Mouse (Mus musculus): ENCODE measurements around the gene Tef. TPM values are rescaled to one million over a fixed set of nuclear protein-coding genes. Genes with fewer than 3 reads are reported as not detected.
A peak's percentile ranks its signal among the peaks of the same experiment; 100 is the strongest.

The Tef gene
- polyA plus RNA-seq, 1 experiment from 2014 or later = 24.9 TPM

- Histone ChIP-seq H3K4me1 (no peaks in the 10 kb centered on the region), H3K4me3 (no peak overlapping the region), H3K4me2 (replicated peaks) (no peak overlapping the region), H3K27me3 (replicated peaks) (no peaks in the 10 kb centered on the region), H3K36me3 (peaks cover 34% of the 10 kb centered on the region), H3K9ac (0 out of 2 replicates have a peak overlapping the region, but pooled peaks have one; percentile 17), H3K9me3 (no peaks in the 10 kb centered on the region), H3K27ac (no peak overlapping the region)
- no peak for ATAC-seq (ENCODE audit: low FRiP score, low read depth)
- WGBS = 48% methylated on average over 4 of the region's 4 CpGs
These were observed 43.5 kb downstream of the Tef start for GRCm38 (mm10) chr15:81845724-81846123.

- H3K4me1 ChIP-seq = no peaks in the 10 kb centered on the region
- peaks cover 44% of the 10 kb centered on the region for H3K36me3 ChIP-seq
- no peaks in the 10 kb centered on the region for H3K27me3 ChIP-seq (replicated peaks)
- H3K9me3 ChIP-seq = no peaks in the 10 kb centered on the region
- H3K4me3 ChIP-seq = no peak overlapping the region
- 86% methylated on average over 9 of the region's 9 CpGs for WGBS
- ATAC-seq (ENCODE audit: low FRiP score, low read depth) = no peak
- H3K4me2 ChIP-seq (replicated peaks) = no peak overlapping the region
- no peak overlapping the region for H3K27ac ChIP-seq
- no peak overlapping the region for H3K9ac ChIP-seq
These were observed 44.5 kb downstream of the Tef start for GRCm38 (mm10) chr15:81846755-81847154.

- no peak overlapping the region for H3K4me3 ChIP-seq
- no peaks in the 10 kb centered on the region for H3K4me1 ChIP-seq
- H3K27ac ChIP-seq = no peak overlapping the region
- H3K9ac ChIP-seq = no peak overlapping the region
- no peaks in the 10 kb centered on the region for H3K27me3 ChIP-seq (replicated peaks)
- ATAC-seq (ENCODE audit: low FRiP score, low read depth) = no peak
- H3K4me2 ChIP-seq (replicated peaks) = no peak overlapping the region
- peaks cover 48% of the 10 kb centered on the region for H3K36me3 ChIP-seq
- H3K9me3 ChIP-seq = no peaks in the 10 kb centered on the region
- WGBS = 89% methylated on average over 4 of the region's 4 CpGs
These were observed 44.9 kb downstream of the Tef start for GRCm38 (mm10) chr15:81847161-81847560.

- H3K4me2 ChIP-seq (replicated peaks) = no peak overlapping the region
- H3K4me3 ChIP-seq = no peak overlapping the region
- no peaks in the 10 kb centered on the region for H3K27me3 ChIP-seq (replicated peaks)
- peaks cover 52% of the 10 kb centered on the region for H3K36me3 ChIP-seq
- H3K27ac ChIP-seq = no peak overlapping the region
- no peaks in the 10 kb centered on the region for H3K9me3 ChIP-seq
- 89% methylated on average over 5 of the region's 5 CpGs for WGBS
- no peak for ATAC-seq (ENCODE audit: low FRiP score, low read depth)
- no peak overlapping the region for H3K9ac ChIP-seq
- H3K4me1 ChIP-seq = no peaks in the 10 kb centered on the region
These were observed 45.6 kb downstream of the Tef start for GRCm38 (mm10) chr15:81847861-81848260.

- Histone ChIP-seq H3K4me3 (no peak overlapping the region), H3K9ac (no peak overlapping the region), H3K36me3 (peaks cover 55% of the 10 kb centered on the region), H3K27ac (no peak overlapping the region), H3K9me3 (no peaks in the 10 kb centered on the region), H3K4me1 (no peaks in the 10 kb centered on the region), H3K27me3 (replicated peaks) (no peaks in the 10 kb centered on the region), H3K4me2 (replicated peaks) (no peak overlapping the region)
- no peak for ATAC-seq (ENCODE audit: low FRiP score, low read depth)
- WGBS = 49% methylated on average over 7 of the region's 7 CpGs
These were observed 46.1 kb downstream of the Tef start for GRCm38 (mm10) chr15:81848301-81848700.

GRCm38 (mm10) chr15:81849104-81849503 lies 46.9 kb downstream of the Tef start:
- no peak overlapping the region for H3K4me3 ChIP-seq
- no peaks in the 10 kb centered on the region for H3K27me3 ChIP-seq (replicated peaks)
- H3K27ac ChIP-seq = no peak overlapping the region
- H3K9ac ChIP-seq = no peak overlapping the region
- 85% methylated on average over 9 of the region's 9 CpGs for WGBS
- H3K36me3 ChIP-seq = peaks cover 58% of the 10 kb centered on the region
- no peaks in the 10 kb centered on the region for H3K4me1 ChIP-seq
- H3K4me2 ChIP-seq (replicated peaks) = no peak overlapping the region
- no peak for ATAC-seq (ENCODE audit: low FRiP score, low read depth)
- H3K9me3 ChIP-seq = no peaks in the 10 kb centered on the region

GRCm38 (mm10) chr15:81850718-81851117 lies 48.5 kb downstream of the Tef start:
- Histone ChIP-seq H3K27ac (no peak overlapping the region), H3K4me1 (peaks cover 5% of the 10 kb centered on the region; the same call in 1 of the 2 replicates), H3K36me3 (peaks cover 58% of the 10 kb centered on the region), H3K9ac (no peak overlapping the region), H3K4me3 (no peak overlapping the region), H3K4me2 (replicated peaks) (no peak overlapping the region), H3K27me3 (replicated peaks) (no peaks in the 10 kb centered on the region), H3K9me3 (no peaks in the 10 kb centered on the region)
- no peak for ATAC-seq (ENCODE audit: low FRiP score, low read depth)
- 89% methylated on average over 14 of the region's 14 CpGs for whole genome bisulfite sequencing

- Histone ChIP-seq H3K36me3 (peaks cover 53% of the 10 kb centered on the region), H3K4me1 (peaks cover 5% of the 10 kb centered on the region; the same call in 1 of the 2 replicates), H3K4me3 (no peak overlapping the region), H3K27me3 (replicated peaks) (no peaks in the 10 kb centered on the region), H3K9ac (no peak overlapping the region), H3K27ac (no peak overlapping the region), H3K4me2 (replicated peaks) (no peak overlapping the region), H3K9me3 (no peaks in the 10 kb centered on the region)
- ATAC-seq (ENCODE audit: low FRiP score, low read depth) = no peak
- 94% methylated on average over 15 of the region's 15 CpGs for WGBS
These were observed 49.2 kb downstream of the Tef start for GRCm38 (mm10) chr15:81851375-81851774.

- Histone ChIP-seq H3K27me3 (replicated peaks) (no peaks in the 10 kb centered on the region), H3K27ac (no peak overlapping the region), H3K4me2 (replicated peaks) (no peak overlapping the region), H3K4me3 (no peak overlapping the region), H3K9ac (no peak overlapping the region), H3K9me3 (no peaks in the 10 kb centered on the region), H3K4me1 (peaks cover 5% of the 10 kb centered on the region; the same call in 1 of the 2 replicates), H3K36me3 (peaks cover 49% of the 10 kb centered on the region)
- ATAC-seq (ENCODE audit: low FRiP score, low read depth) = no peak
- WGBS = 94% methylated on average over 9 of the region's 9 CpGs
These were observed 50.3 kb downstream of the Tef start for GRCm38 (mm10) chr15:81852411-81853000.

GRCm38 (mm10) chr15:81853081-81853480 lies 50.9 kb downstream of the Tef start:
- no peak overlapping the region for H3K9ac ChIP-seq
- WGBS = 92% methylated on average over 7 of the region's 7 CpGs
- H3K27me3 ChIP-seq (replicated peaks) = no peaks in the 10 kb centered on the region
- no peak for ATAC-seq (ENCODE audit: low FRiP score, low read depth)
- peaks cover 43% of the 10 kb centered on the region for H3K36me3 ChIP-seq
- no peak overlapping the region for H3K27ac ChIP-seq
- H3K4me1 ChIP-seq = peaks cover 5% of the 10 kb centered on the region; the same call in 1 of the 2 replicates
- no peak overlapping the region for H3K4me3 ChIP-seq
- no peak overlapping the region for H3K4me2 ChIP-seq (replicated peaks)
- H3K9me3 ChIP-seq = no peaks in the 10 kb centered on the region

- WGBS = under 1% methylated on average over 28 of the region's 28 CpGs
- H3K4me2 ChIP-seq (replicated peaks) = peak overlapping the region; percentile 85
These were observed 54.0 kb downstream of the Tef start for GRCm38 (mm10) chr15:81856030-81856790.

GRCm38 (mm10) chr15:81856938-81857723 lies 54.9 kb downstream of the Tef start:
- Histone ChIP-seq H3K4me2 (replicated peaks) (peak overlapping the region; percentile 85), H3K4me1 (peaks cover 14% of the 10 kb centered on the region), H3K9ac (peak overlapping the region; percentile 82), H3K36me3 (peaks cover 10% of the 10 kb centered on the region), H3K27me3 (replicated peaks) (no peaks in the 10 kb centered on the region), H3K9me3 (no peaks in the 10 kb centered on the region), H3K4me3 (peak overlapping the region; percentile 89), H3K27ac (0 out of 2 replicates have a peak overlapping the region, but pooled peaks have one; percentile 43)
- ATAC-seq (ENCODE audit: low FRiP score, low read depth) = no peak
- 1% methylated on average over 14 of the region's 14 CpGs for WGBS

More at GRCm38 (mm10) chr15:81856030-81856790, 54.0 kb downstream of the Tef start:
- no peaks in the 10 kb centered on the region for H3K27me3 ChIP-seq (replicated peaks)
- ATAC-seq (ENCODE audit: low FRiP score, low read depth) = peak; percentile 87
- H3K9me3 ChIP-seq = no peaks in the 10 kb centered on the region
- peak overlapping the region; percentile 82 for H3K9ac ChIP-seq
- peak overlapping the region; percentile 89 for H3K4me3 ChIP-seq
- H3K4me1 ChIP-seq = peaks cover 14% of the 10 kb centered on the region
- H3K36me3 ChIP-seq = peaks cover 19% of the 10 kb centered on the region
- H3K27ac ChIP-seq = no peak overlapping the region; the same call in 1 of the 2 replicates

Measured in neural tube, embryonic 12.5 days (tissue).